Mouse (Mus musculus) myocyte (in vitro differentiated cells): Measurements from ENCODE around the gene H2al1b. TPM values are rescaled to one million over a fixed set of nuclear protein-coding genes. Genes with fewer than 3 reads are reported as not detected.
"Not testable (repeated sequence)": the region's sequence is repeated elsewhere in the genome, so short reads cannot be mapped to it uniquely, and the experiment has no call there.

Source experiments
- H3K27me3 ChIP-seq: one replicate; pipeline ENCODE4 v1.6.1; 2011; ENCODE audit not compliant: control insufficient read depth, insufficient read depth, insufficient read length
- H3K36me3 ChIP-seq: one replicate; pipeline ENCODE4 v1.6.1; 2011; ENCODE audit not compliant: control insufficient read depth, insufficient read depth
- H3K4me2 ChIP-seq: one replicate; pipeline ENCODE4 v1.6.1; 2011; ENCODE audit warnings: low read depth, control low read depth
- H3K4me3 ChIP-seq: one replicate; pipeline ENCODE4 v1.5.1; 2011; ENCODE audit warnings: mild to moderate bottlenecking, control low read depth, moderate library complexity
- H3K79me2 ChIP-seq: one replicate; pipeline ENCODE4 v1.6.1; 2011; ENCODE audit not compliant: control insufficient read depth, insufficient read depth
- H3ac ChIP-seq: one replicate; pipeline ENCODE4 v1.6.1; 2011; ENCODE audit not compliant: control insufficient read depth, insufficient read length
- CEBPB ChIP-seq: IDR thresholded peaks from 2 replicates; pipeline ENCODE4 v1.6.1; 2011; ENCODE audit warnings: mild to moderate bottlenecking, moderate library complexity; ENCODE audit not compliant: poor library complexity, insufficient read depth, severe bottlenecking
- E2F4 ChIP-seq: IDR thresholded peaks from one replicate; pipeline ENCODE4 v1.6.1; 2011; ENCODE audit warnings: mild to moderate bottlenecking, control low read depth, moderate library complexity; ENCODE audit not compliant: insufficient read depth
- MAX ChIP-seq: IDR thresholded peaks from one replicate; pipeline ENCODE4 v1.6.1; 2011; ENCODE audit warnings: low read depth, mild to moderate bottlenecking, control low read depth
- MYOD1 ChIP-seq, 3 experiments: IDR thresholded peaks; one replicate each; pipeline ENCODE4 v1.6.1; 2011; ENCODE audit warnings: control low read depth in 2 of 3, low read depth in 2 of 3, mild to moderate bottlenecking in 2 of 3, moderate library complexity in 1 of 3; ENCODE audit not compliant: insufficient read length in 2 of 3, control insufficient read depth in 1 of 3
- MYOG ChIP-seq, 3 experiments: IDR thresholded peaks; one replicate each; pipeline ENCODE4 v1.6.1; 2011; ENCODE audit warnings: control low read depth in 2 of 3, low read depth in 2 of 3, mild to moderate bottlenecking in 2 of 3; ENCODE audit not compliant: insufficient read length in 2 of 3, control insufficient read depth in 1 of 3, insufficient read depth in 1 of 3
- POLR2A ChIP-seq: IDR thresholded peaks from one replicate; pipeline ENCODE4 v1.6.1; 2011; ENCODE audit warnings: low read depth, mild to moderate bottlenecking, control low read depth, moderate library complexity; ENCODE audit not compliant: insufficient read length
- POLR2AphosphoS2 ChIP-seq: IDR thresholded peaks from one replicate; pipeline ENCODE4 v1.6.1; 2011; ENCODE audit warnings: low read depth, control low read depth; ENCODE audit not compliant: insufficient read length
- REST ChIP-seq: IDR thresholded peaks from one replicate; pipeline ENCODE4 v1.6.1; 2011; ENCODE audit warnings: mild to moderate bottlenecking, control low read depth, moderate library complexity; ENCODE audit not compliant: insufficient read depth, insufficient read length
- SRF ChIP-seq: IDR thresholded peaks from one replicate; pipeline ENCODE4 v1.6.1; 2011; ENCODE audit warnings: low read depth; ENCODE audit not compliant: control insufficient read depth, insufficient read length
- TCF12 ChIP-seq: IDR thresholded peaks from one replicate; pipeline ENCODE4 v1.6.1; 2011; ENCODE audit warnings: mild to moderate bottlenecking, control low read depth; ENCODE audit not compliant: poor library complexity, insufficient read depth, severe bottlenecking
- TCF3 ChIP-seq: IDR thresholded peaks from one replicate; pipeline ENCODE4 v1.6.1; 2011; ENCODE audit warnings: low read depth, control low read depth; ENCODE audit not compliant: insufficient read length
- USF1 ChIP-seq: IDR thresholded peaks from one replicate; pipeline ENCODE4 v1.6.1; 2011; ENCODE audit warnings: low read depth, mild to moderate bottlenecking, control low read depth, moderate library complexity
- polyA plus RNA-seq: library from polyadenylated mRNA; unstranded; fragments of >200 nt; fragmentation: generic; extraction: Trizol; gene quantifications from one replicate; pipeline ENCODE4 v1.2.1, GENCODE M21; 2012; ENCODE audit warnings: missing spikeins

Gene H2al1b
- polyA plus RNA-seq = not detected

DNA sequence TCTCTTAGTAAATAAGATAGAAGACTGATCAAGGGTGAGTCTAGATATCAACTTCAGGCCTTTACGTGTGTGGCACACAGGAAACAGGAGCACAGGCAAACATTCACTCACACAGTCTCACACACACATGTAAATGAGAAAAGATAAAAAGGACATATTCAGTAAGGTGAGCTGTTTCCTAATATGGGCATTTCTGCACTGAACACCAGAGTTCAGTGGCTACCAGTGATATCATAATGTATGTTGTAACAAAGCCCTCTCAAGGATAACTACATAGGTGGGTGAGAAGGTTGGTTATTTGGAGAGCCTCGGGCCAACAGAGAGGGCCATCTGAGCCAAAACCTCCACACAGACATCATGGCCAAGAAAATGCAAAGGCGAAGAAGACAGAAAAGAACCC, at the start of gene H2al1b:
Gene H2al1b (plus strand): TSS at position 301 of the 400 bp plus-strand sequence.
- not testable (repeated sequence) for H3K4me3 ChIP-seq, H3ac ChIP-seq, H3K79me2 ChIP-seq, H3K36me3 ChIP-seq, H3K27me3 ChIP-seq, H3K4me2 ChIP-seq

DNA sequence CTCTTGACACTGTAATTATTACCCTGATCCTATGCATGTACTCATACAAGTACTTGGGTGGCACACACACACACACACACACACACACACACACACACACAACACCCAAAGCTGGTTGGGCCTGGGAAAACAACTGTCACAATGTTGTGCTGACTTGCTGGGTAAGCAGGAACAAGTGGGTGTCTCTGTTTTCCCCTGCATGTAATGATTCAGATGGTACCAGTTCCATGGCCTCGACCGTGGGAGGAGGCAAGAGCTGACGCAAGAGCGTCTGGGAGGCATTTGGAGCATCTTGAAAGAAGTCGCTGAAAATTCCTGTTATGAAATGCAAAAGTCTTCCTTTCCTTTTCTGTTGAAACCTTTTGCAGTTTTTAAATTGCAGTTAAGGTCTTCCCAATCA, 48.2 kb upstream of the H2al1b start:
- TF ChIP-seq TCF3 (no peak), TCF12 (no peak), USF1 (no peak), MAX (no peak), SRF (no peak), CEBPB (no peak), REST (no peak), E2F4 (no peak), MYOG (IDR thresholded peaks at IDR 0.05; ENCODE audit: control insufficient read depth in 1 of 3, insufficient read depth in 1 of 3, insufficient read length in 2 of 3, low read depth in 2 of 3) (no peak), MYOD1 (IDR thresholded peaks at IDR 0.05; ENCODE audit: control insufficient read depth in 1 of 3, insufficient read length in 2 of 3, low read depth in 2 of 3) (no peak), POLR2AphosphoS2 (no peak), POLR2A (no peak)
- Histone ChIP-seq H3K36me3 (no peaks in the 10 kb centered on the region), H3K4me3 (no peak overlapping the region), H3K27me3 (no peaks in the 10 kb centered on the region), H3K79me2 (no peaks in the 10 kb centered on the region), H3ac (no peak overlapping the region), H3K4me2 (no peak overlapping the region)

GRCm38 (mm10) chrX:11254521-11255207, 47.6 kb upstream of the H2al1b start:
- Histone ChIP-seq H3ac (no peak overlapping the region), H3K4me2 (no peak overlapping the region), H3K27me3 (no peaks in the 10 kb centered on the region), H3K4me3 (no peak overlapping the region), H3K79me2 (no peaks in the 10 kb centered on the region), H3K36me3 (no peaks in the 10 kb centered on the region)
- no peak for TF ChIP-seq POLR2A
- no peak for TF ChIP-seq MYOG (IDR thresholded peaks at IDR 0.05; ENCODE audit: control insufficient read depth in 1 of 3, insufficient read depth in 1 of 3, insufficient read length in 2 of 3, low read depth in 2 of 3)
- TF ChIP-seq TCF12 = no peak
- no peak for TF ChIP-seq TCF3
- TF ChIP-seq SRF = no peak
- no peak for TF ChIP-seq MYOD1 (IDR thresholded peaks at IDR 0.05; ENCODE audit: control insufficient read depth in 1 of 3, insufficient read length in 2 of 3, low read depth in 2 of 3)

DNA sequence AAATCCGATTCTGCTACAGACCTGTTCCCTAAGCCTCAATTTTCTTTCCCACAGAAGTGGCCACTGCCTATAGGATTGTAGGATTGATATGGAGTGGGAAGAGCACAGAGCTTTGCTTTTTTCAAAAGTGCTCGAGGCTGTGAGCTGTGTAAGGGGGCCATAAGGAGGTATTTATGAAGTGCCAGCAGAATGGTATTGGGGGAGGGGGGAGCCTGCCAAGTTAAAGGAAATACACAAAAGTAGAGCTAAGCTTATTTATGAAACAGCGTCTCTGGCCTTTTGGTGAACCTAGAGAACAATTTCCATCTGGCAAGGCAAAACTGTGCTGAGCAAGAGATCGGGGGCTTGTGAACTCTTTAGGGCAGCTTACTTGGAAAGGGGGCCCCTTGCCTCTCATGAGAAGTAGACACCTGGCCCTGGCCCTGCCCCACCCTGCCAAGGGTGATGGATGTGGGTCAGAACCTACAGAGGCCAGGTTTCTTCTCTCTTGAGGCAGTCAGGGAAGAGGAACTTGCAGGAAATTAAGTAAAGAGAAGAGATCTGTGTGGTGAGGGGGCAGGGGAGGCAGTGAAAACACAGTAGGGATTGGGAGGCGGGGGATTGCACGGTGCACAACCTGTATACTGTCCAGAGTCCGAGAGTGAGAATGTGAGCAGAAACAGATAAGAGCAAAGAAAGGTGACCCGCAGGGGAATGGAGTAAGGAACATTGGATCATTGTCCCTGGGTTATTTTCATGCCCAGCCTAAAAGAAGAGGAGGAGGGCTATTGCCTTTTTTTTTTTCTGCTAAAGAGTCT, 46.5 kb upstream of the H2al1b start:
- Histone ChIP-seq H3K36me3 (no peaks in the 10 kb centered on the region), H3ac (no peak overlapping the region), H3K79me2 (no peaks in the 10 kb centered on the region), H3K4me3 (no peak overlapping the region), H3K27me3 (no peaks in the 10 kb centered on the region), H3K4me2 (no peak overlapping the region)
- TF ChIP-seq TCF12 = no peak

- Histone ChIP-seq H3K27me3 (no peaks in the 10 kb centered on the region), H3K36me3 (no peaks in the 10 kb centered on the region)
- TF ChIP-seq REST (no peak), MAX (no peak), SRF (no peak), USF1 (no peak), E2F4 (no peak), CEBPB (no peak), MYOG (IDR thresholded peaks at IDR 0.05; ENCODE audit: control insufficient read depth in 1 of 3, insufficient read depth in 1 of 3, insufficient read length in 2 of 3, low read depth in 2 of 3) (no peak), TCF12 (no peak), POLR2AphosphoS2 (no peak), POLR2A (no peak), MYOD1 (IDR thresholded peaks at IDR 0.05; ENCODE audit: control insufficient read depth in 1 of 3, insufficient read length in 2 of 3, low read depth in 2 of 3) (no peak), TCF3 (no peak)
Observed at GRCm38 (mm10) chrX:11264918-11265317, 37.3 kb upstream of the H2al1b start.

More at GRCm38 (mm10) chrX:11264918-11265317, 37.3 kb upstream of the H2al1b start:
- no peaks in the 10 kb centered on the region for H3K79me2 ChIP-seq
- H3ac ChIP-seq = no peak overlapping the region
- H3K4me3 ChIP-seq = no peak overlapping the region
- no peak overlapping the region for H3K4me2 ChIP-seq
